Mouse (Mus musculus) thymus, postnatal 4 days (tissue): ENCODE measurements around the gene Vmo1.
A peak's percentile ranks its signal among the peaks of the same experiment; 100 is the strongest.
"Not testable (repeated sequence)": the region's sequence is repeated elsewhere in the genome, so short reads cannot be mapped to it uniquely, and the experiment has no call there.

Source experiments
- DNase-seq: peaks from one replicate; pipeline ENCODE4 v3.0.0; 2021

Gene Vmo1

DNA sequence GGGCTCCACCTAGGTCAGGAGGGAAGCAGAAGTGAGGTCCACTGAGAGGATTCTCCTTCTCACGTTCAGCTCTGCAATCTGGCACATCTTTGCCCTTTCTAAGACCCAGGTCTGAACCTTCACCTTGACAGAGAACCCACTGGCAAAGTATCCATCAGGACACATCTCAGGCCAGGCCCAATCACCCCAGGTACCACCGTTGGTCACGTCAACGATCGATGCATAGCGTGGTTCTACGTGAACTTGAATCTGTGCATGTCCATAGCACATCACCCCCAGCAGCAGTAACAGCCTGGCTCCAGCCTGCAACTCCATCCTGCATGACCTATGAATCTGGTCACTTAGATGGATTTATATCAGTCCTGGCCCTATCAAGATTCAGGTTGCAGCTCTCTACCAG lies at the start of gene Vmo1:
Vmo1 (minus strand) TSS at position 329 of the 400 bp plus-strand sequence.
- no peak for DNase-seq

GRCm38 (mm10) chr11:70563470-70564275 lies 49.3 kb upstream of the Vmo1 start:
- DNase-seq, result peak; percentile 55

GRCm38 (mm10) chr11:70562995-70563469 lies 48.6 kb upstream of the Vmo1 start:
- DNase-seq, result no peak

DNA sequence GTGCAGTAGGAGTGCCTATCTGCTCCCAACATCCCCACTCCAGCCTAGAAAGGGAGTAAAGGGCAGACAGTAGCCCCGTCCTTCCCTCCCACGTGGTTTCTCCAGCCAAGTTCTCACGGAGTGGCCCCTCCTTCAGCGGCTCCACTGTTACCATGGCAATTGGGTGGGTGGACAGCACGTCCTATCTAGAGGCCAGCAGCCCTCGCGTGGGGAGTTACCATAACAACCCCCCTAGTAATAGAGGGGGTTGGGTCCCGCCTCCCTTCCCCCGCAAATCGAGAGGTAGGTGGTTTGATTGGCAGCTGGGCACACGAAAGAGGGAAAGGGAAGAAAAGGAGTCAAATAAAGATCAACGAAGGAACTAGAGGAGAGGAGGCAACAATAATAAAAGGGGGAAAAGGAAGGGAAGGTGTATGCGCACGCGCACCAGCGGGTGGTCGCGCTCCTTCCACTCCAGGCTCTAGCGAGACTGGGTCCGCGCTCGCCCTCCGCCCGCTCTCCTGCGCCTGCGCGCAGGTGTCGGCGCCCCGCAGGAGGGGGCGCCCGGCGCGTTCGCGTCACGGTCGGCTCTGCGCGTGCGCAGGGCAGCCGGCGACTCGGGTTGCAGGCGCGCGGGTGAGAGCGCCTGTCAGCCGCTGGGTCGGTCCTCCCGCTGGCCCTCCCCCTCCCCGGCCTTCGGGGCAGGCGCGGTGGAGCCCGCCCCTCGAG lies 48.0 kb upstream of the Vmo1 start, which contains the start of gene Mink1:
Mink1 (plus strand) TSS at position 595 of the 708 bp plus-strand sequence.
- peak; percentile 95 for DNase-seq

- no peak for DNase-seq
These were observed 47.5 kb upstream of the Vmo1 start for GRCm38 (mm10) chr11:70561937-70562286.

DNA sequence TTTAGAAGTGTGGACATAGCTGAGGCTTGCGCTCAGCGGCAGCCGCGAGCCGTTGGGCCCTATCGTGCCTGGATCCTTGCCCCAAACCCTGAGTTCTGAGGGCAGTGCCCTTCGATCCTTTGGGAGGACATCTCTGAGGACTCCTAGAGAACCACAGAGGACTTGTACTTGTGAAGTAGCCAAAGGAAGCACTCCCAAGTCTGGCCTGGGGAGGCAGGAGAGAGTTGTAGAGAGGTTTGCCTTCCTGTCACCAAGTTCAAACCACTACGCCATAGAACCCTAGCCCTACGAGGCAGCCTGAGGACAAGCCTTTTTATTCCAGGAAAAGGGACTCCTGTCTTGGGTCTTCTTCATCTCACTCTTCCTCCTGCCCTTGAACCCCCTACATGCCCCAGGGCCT lies 43.1 kb upstream of the Vmo1 start:
- DNase-seq, result peak; percentile 35

- no peak for DNase-seq
These were observed 39.5 kb upstream of the Vmo1 start for GRCm38 (mm10) chr11:70553940-70554339.

GRCm38 (mm10) chr11:70551526-70551925 lies 37.1 kb upstream of the Vmo1 start:
- no peak for DNase-seq

DNA sequence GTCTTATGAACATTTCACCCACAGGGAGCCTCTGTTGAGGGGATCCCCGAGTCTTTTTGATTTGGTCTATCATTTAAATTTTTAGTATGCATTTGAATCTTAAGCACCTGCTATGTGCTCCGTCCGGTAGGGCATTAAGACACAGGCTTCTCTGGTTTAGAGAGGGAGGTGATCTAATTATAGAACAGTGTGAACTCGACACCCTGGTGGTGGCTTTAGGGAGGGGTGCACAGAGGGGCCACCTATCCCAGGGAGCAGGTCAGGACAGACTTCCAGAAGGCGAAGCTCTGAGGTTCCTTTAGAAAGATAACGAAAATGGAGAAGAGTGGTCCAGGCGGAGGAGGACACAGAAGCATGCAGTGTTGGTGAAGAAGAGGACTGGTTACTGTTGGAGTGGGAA lies 30.1 kb upstream of the Vmo1 start:
- DNase-seq, result no peak

GRCm38 (mm10) chr11:70541415-70541814 lies 27.0 kb upstream of the Vmo1 start:
- DNase-seq, result no peak

- no peak for DNase-seq
These were observed 26.5 kb upstream of the Vmo1 start for GRCm38 (mm10) chr11:70540928-70541327.

DNA sequence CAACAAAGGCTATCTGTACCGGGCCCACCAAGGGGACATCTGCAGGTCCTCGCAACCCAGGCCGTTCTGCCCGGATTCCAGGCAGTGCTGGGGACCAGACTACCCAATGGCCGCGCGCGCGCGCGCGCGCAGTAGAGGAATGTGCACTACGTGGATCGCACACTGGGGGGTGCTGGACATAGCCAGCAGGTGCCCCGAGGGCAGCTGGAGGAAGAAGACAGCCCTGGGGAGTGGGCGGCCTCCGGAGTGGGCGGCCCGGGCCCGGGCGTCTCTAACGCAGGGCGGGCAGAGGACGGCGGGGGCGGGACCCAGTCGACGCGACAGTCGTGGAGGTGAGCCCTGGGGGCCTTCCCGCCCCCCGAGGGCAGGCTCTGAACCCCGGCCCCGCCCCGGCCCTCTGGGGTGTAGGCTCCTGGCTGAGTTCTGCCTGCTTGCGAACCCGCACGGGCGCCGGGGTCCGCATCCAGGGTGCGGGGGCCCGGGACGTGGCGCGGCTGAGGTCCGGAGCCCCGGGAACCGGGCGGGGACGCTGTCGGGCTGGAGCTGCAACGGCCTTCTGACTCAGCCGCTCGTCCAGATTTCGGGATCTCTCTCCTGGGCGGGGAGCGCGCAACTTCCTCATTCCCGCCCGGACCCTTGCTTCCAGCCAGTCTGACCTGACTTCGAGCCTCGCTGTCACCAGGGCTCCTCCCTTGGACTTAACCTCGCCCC lies 25.6 kb upstream of the Vmo1 start, which contains the start of gene Pld2:
Pld2 (plus strand) TSS at position 188 of the 711 bp plus-strand sequence.
- DNase-seq, result peak; percentile 86

DNA sequence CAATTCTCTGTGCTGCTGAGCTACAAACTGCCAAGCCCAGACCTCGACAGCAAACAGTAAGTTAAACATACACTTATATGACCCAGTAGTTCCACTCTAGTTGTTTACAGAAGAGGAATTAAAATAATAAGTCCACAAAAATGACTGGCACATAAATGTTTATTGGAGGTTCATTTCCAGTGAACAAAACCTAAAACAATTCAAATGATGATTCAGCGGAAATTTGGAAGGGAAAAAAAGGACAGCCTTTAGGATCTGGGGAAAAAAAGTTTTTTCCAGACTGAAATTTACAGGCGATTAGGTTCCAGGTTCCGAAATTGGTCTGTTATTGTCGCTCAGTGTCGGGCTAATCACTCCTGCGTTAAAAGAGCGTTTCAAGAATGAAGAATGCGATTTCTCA lies 25.0 kb upstream of the Vmo1 start:
- DNase-seq, result no peak

GRCm38 (mm10) chr11:70532839-70533238 lies 18.4 kb upstream of the Vmo1 start, which contains the start of gene Gm40193:
Gene Gm40193, minus strand, starts transcription at chr11:70532939.
- DNase-seq, result no peak

DNA sequence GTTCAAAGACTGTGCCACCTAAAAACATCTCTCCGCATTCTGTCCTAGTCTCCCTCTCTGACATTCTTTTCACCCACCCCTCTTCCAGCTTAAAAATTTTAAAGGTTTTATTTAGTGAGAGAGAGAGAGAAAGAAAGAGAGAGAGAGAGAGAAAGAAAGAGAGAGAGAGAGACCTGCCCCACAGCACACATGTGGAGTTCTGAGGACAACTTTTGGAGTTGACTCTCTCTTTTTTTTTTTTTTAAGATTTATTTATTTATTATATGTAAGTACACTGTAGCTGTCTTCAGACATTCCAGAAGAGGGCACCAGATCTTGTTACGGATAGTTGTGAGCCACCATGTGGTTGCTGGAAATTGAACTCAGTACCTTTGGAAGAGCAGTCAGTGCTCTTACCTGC lies 16.6 kb upstream of the Vmo1 start:
- DNase-seq, result not testable (repeated sequence)

DNA sequence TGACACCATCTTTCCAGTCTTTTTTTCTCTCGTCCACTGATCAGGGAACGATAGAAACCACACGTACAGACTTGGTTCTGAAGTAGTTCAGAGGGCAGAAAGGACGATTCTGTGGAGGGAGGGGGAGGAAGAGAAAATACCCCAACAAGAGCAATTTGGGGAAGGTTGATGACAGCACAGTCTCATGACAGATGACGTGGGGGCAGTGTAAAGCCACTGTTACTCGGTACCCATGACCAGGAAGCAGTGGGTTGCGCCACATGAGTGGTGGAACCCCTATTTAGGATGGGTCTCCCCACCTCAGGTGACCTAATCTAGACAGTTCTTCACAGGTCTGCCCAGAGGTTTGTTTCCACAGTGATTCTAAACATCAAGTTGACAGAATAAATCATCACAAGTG lies 14.2 kb upstream of the Vmo1 start:
- no peak for DNase-seq

DNA sequence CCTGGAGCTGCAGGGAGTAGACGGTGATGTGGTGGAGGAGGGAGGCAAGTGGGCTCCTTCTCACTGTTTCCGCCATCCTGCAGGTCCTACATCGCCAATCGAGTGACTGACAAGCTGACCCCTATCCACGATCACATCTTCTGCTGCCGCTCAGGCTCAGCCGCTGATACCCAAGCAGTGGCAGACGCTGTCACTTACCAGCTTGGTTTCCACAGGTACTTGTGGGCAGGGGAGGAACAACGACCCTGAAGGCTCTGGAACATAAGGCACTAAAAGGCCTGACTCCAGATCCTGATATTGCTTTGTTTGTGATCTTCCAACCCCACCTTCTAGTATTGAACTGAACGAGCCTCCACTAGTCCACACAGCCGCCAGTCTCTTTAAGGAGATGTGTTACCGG lies 11.8 kb upstream of the Vmo1 start:
- DNase-seq, result no peak

DNA sequence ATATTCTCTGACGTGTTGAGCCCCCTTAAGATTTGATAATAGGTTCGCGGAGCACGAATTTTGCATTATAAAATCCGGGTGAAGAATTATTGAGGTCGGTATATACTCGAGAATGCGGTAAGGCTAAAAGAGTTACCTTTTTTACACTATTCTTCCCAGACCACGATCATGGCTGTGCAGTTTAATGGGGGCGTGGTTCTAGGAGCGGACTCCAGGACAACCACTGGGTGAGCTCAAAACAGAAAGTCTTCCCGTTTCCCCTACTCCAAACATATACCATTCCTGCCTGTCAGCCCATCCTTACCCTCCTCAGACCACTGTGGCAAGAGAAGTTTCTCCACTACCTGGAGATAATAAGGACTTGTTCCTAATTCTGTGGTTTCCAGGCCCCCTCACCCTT lies 11.3 kb upstream of the Vmo1 start:
- no peak for DNase-seq

- DNase-seq, result peak; percentile 86
These were observed 10.8 kb upstream of the Vmo1 start, which contains the start of gene Psmb6 for GRCm38 (mm10) chr11:70525184-70525678. Gene Psmb6, plus strand, starts transcription at chr11:70525367.

- no peak for DNase-seq
These were observed 10.4 kb upstream of the Vmo1 start for GRCm38 (mm10) chr11:70524782-70525181.

GRCm38 (mm10) chr11:70523306-70523989 lies 9.0 kb upstream of the Vmo1 start:
- DNase-seq, result not testable (repeated sequence)

DNA sequence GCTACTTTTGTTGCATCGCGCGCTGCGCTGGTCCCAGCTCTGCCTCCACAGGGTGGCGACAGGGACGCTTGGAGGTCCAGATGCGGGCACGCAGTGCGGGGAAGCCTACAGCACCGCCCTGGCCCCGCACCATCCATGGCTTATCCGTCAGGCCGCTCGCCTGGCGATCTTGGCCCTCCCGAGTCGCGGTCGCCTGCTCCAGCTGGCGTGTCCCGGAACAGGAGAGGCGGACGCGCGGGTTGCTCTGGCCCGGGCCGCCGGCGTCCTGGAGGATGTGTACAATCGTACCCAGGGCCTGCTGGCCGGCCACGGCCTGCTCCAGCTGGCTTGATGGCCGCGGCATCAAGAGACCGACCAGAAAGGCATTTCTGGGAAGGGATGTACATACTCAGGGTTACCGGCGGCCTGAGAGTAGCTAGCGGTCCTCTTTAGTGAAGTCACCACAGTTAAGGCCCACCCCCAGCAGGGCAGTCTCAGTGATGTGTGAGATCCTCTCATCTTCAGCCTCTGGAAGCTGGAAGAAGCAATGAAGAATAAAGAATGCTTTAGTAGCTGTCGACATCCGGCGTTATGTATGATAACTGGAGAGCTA lies 5.9 kb upstream of the Vmo1 start:
- DNase-seq, result no peak
